8 mouse cellular contexts compared by ENCODE assay signal in genomic region chr4:107817463-107817862, GRCm38 (mm10). TPM values are rescaled to one million over a fixed set of nuclear protein-coding genes. Genes with fewer than 3 reads are reported as not detected.
DNase-seq lines count a peak whose midpoint lies in the region; ATAC-seq and TF ChIP-seq lines count a peak whose summit lies in the region.
"Had no signal": no experiment of that assay in that cellular context is flagged by ENCODE, and none has a peak within 500 bp of the region (broad histone marks: within the 10 kb centered on the region; RNA-seq: fewer than 3 reads in every experiment).

No protein-coding gene starts in this region.

- no peak overlapping the region for H3K9ac ChIP-seq in forebrain, embryonic 11.5 days (ENCODE audit: low read length)
- no peak overlapping the region for H3K9ac ChIP-seq in hindbrain, postnatal 0 days (replicated peaks; ENCODE audit: low read length)
- H3K9ac ChIP-seq in neural tube, embryonic 15.5 days (replicated peaks), result 0 out of 2 replicates have a peak overlapping the region, but pooled peaks have one; percentile 14
- H3K9ac ChIP-seq: stomach, embryonic 15.5 days had no signal

- 56% methylated on average over 6 of the region's 6 CpGs for WGBS in forebrain, embryonic 11.5 days
- 18% methylated on average over 6 of the region's 6 CpGs for WGBS in hindbrain, postnatal 0 days
- 18% methylated on average over 6 of the region's 6 CpGs for WGBS in neural tube, embryonic 15.5 days

- no peak for DNase-seq in forebrain, embryonic 11.5 days (ENCODE audit: low spot score)
- DNase-seq in hindbrain, postnatal 0 days (ENCODE audit: low spot score), result peak; percentile 79
- DNase-seq in urinary bladder, postnatal 10 days (ENCODE audit: low spot score), result no peak
- no peak for DNase-seq in thymus, adult 18-20 months

- no peak overlapping the region for H3K27ac ChIP-seq in forebrain, embryonic 11.5 days (ENCODE audit: low read depth, low read length)
- H3K27ac ChIP-seq in hindbrain, postnatal 0 days, result peak overlapping the region; percentile 48; the same call in 1 of the 2 replicates
- H3K27ac ChIP-seq in neural tube, embryonic 15.5 days (replicated peaks), result peak overlapping the region; percentile 18
- H3K27ac ChIP-seq: stomach, embryonic 15.5 days had no signal

- TF ChIP-seq CTCF in hindbrain, postnatal 0 days (IDR thresholded peaks at IDR 0.05; ENCODE audit: low read depth), result no peak

- no peaks in the 10 kb centered on the region for H3K9me3 ChIP-seq in megakaryocyte, embryonic 14.5 days
- no peaks in the 10 kb centered on the region for H3K9me3 ChIP-seq in forebrain, embryonic 11.5 days (ENCODE audit: control insufficient read depth, low read length)
- H3K9me3 ChIP-seq in hindbrain, postnatal 0 days (ENCODE audit: low read length), result no peaks in the 10 kb centered on the region
- no peaks in the 10 kb centered on the region for H3K9me3 ChIP-seq in neural tube, embryonic 15.5 days (replicated peaks)
- H3K9me3 ChIP-seq: stomach, embryonic 15.5 days had no signal

- ATAC-seq in megakaryocyte, adult 5-6 weeks (ENCODE audit: poor library complexity, severe bottlenecking), result no peak
- ATAC-seq in forebrain, embryonic 11.5 days (replicated peaks; ENCODE audit: low FRiP score), result peak; percentile 21; the same call in 1 of the 2 replicates
- ATAC-seq in hindbrain, postnatal 0 days, result peak; percentile 46
- ATAC-seq in neural tube, embryonic 15.5 days (ENCODE audit: low FRiP score), result 0 out of 2 replicates have a peak, but pooled peaks have one; percentile 10

- H3K4me3 ChIP-seq in megakaryocyte, embryonic 14.5 days (replicated peaks), result peak overlapping the region; percentile 44
- no peak overlapping the region for H3K4me3 ChIP-seq in forebrain, embryonic 11.5 days (ENCODE audit: low read depth, low read length)
- H3K4me3 ChIP-seq in hindbrain, postnatal 0 days (ENCODE audit: low read length), result no peak overlapping the region
- H3K4me3 ChIP-seq in neural tube, embryonic 15.5 days (replicated peaks), result no peak overlapping the region
- H3K4me3 ChIP-seq: stomach, embryonic 15.5 days had no signal

- H3K27me3 ChIP-seq in megakaryocyte, embryonic 14.5 days (replicated peaks), result no peaks in the 10 kb centered on the region
- H3K27me3 ChIP-seq in forebrain, embryonic 11.5 days (ENCODE audit: control insufficient read depth, insufficient read depth, low read length), result no peaks in the 10 kb centered on the region
- no peaks in the 10 kb centered on the region for H3K27me3 ChIP-seq in hindbrain, postnatal 0 days (ENCODE audit: insufficient read depth, low read length)
- no peaks in the 10 kb centered on the region for H3K27me3 ChIP-seq in neural tube, embryonic 15.5 days (replicated peaks)
- H3K27me3 ChIP-seq: stomach, embryonic 15.5 days had no signal

- H3K4me1 ChIP-seq in megakaryocyte, embryonic 14.5 days, result peaks cover 95% of the 10 kb centered on the region
- peaks cover 16% of the 10 kb centered on the region for H3K4me1 ChIP-seq in forebrain, embryonic 11.5 days (replicated peaks; ENCODE audit: control insufficient read depth, insufficient read depth, low read length)
- peaks cover 39% of the 10 kb centered on the region for H3K4me1 ChIP-seq in hindbrain, postnatal 0 days (ENCODE audit: insufficient read depth, low read length)
- peaks cover 72% of the 10 kb centered on the region for H3K4me1 ChIP-seq in neural tube, embryonic 15.5 days

- H3K4me2 ChIP-seq in forebrain, embryonic 11.5 days (ENCODE audit: low read depth, low read length, severe bottlenecking), result no peak overlapping the region
- H3K4me2 ChIP-seq in hindbrain, postnatal 0 days (ENCODE audit: low read depth, low read length), result no peak overlapping the region
- no peak overlapping the region for H3K4me2 ChIP-seq in neural tube, embryonic 15.5 days
- H3K4me2 ChIP-seq: stomach, embryonic 15.5 days had no signal

- peaks cover 93% of the 10 kb centered on the region for H3K36me3 ChIP-seq in megakaryocyte, embryonic 14.5 days (replicated peaks; ENCODE audit: low read length)
- no peaks in the 10 kb centered on the region for H3K36me3 ChIP-seq in forebrain, embryonic 11.5 days (ENCODE audit: control insufficient read depth, insufficient read depth, low read length)
- H3K36me3 ChIP-seq in hindbrain, postnatal 0 days (ENCODE audit: insufficient read depth, low read length), result no peaks in the 10 kb centered on the region
- peaks cover 25% of the 10 kb centered on the region for H3K36me3 ChIP-seq in neural tube, embryonic 15.5 days
- H3K36me3 ChIP-seq: stomach, embryonic 15.5 days had no signal

RNA-seq across cellular contexts. Expression of gene Lrp8, which starts 15.4 kb away (rescaled TPM):
- 14.7 and 29.4 TPM in 2 replicates for polyA plus RNA-seq in megakaryocyte, embryonic 14.5 days (2012; ENCODE audit: insufficient read depth, low replicate concordance)
- 4.9 and 6.7 TPM in 2 replicates for total RNA-seq in megakaryocyte, adult 5-6 weeks (2015)
- total RNA-seq in megakaryocyte, adult 5-6 weeks (2017), result 5.0 and 6.3 TPM in 2 replicates
- 33.9 and 36.6 TPM in 2 replicates for polyA plus RNA-seq in forebrain, embryonic 11.5 days (2014; fragmentation: Nextera tagmentation; extraction: Ambion mirVana)
- 62.2 and 65.9 TPM in 2 replicates for total RNA-seq in hindbrain, postnatal 0 days (2014; rRNA removed)
- 33.9 and 34.5 TPM in 2 replicates for polyA plus RNA-seq in hindbrain, postnatal 0 days (2015; fragmentation: Nextera tagmentation; extraction: Ambion mirVana)
- polyA plus RNA-seq in neural tube, embryonic 15.5 days (2015; fragmentation: Nextera tagmentation; extraction: Ambion mirVana), result 48.8 and 62.8 TPM in 2 replicates
